Mouse (Mus musculus) naive thymus-derived CD4-positive, alpha-beta T cell, adult 2 months (primary cell): ENCODE data around the gene Gm42791.

Experiments
- DNase-seq: peaks from one replicate; pipeline ENCODE4 v3.0.0-alpha.2; 2011; ENCODE audit warnings: low read depth

The Gm42791 gene

DNA sequence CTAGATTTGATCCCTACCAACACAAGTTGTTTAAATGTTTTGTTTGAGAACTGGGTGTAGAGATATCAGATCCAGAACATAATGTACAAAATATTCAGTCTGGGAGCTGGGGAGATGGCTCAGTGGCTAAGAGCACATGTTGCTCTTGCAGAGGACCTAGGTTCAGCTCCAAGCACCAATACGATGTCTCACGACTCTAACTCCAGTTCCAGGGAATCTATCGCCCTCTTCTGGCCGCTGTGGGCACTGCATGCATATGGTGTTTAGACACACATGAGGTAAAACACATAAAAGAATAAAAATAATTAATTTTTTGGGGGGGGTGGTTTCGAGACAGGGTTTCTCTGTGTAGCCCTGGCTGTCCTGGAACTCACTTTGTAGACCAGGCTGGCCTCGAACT is 42.5 kb downstream of the Gm42791 start:
- peak; percentile 81 for DNase-seq

- DNase-seq, result no peak
Observed at GRCm38 (mm10) chr5:148951360-148951759, 43.6 kb downstream of the Gm42791 start.

DNA sequence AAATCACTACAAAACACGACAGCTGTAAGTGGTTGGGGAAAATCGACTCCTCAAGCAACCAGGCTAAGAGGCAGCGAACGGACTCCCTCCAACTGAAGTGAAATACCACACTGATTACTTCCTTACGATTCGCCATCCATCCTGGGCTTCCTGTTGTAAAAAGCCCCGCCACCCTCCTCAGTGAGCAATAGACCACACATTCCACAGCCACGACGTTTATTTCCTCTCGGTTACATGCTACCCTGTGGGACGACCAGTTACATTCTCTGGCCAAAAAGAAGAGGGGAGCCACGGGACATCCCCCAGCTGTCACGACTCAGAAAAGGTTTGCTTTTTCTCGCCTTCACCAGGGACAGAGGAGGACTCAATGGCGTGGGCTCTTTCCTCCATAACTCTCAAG is 44.9 kb downstream of the Gm42791 start:
- DNase-seq, result no peak

DNA sequence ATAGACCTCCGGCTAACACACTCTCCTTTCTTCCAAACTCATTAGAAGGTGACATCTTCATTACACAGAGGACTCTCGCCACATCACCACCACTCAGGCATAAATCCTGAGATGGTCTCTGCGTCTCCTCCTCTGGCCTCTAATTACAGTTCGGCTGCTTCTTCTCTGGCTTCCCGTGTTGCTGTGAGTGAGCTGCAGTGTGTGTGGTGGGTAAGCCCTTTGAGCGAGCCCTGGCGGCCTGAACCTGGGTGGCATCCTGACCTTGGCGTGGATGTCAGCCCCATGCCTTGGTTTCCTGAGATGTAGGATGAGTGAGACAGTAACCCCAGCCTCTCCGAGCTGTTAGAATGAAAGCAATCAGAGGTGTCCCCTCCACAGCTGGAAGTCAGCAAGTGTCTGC is 46.4 kb downstream of the Gm42791 start:
- no peak for DNase-seq

DNA sequence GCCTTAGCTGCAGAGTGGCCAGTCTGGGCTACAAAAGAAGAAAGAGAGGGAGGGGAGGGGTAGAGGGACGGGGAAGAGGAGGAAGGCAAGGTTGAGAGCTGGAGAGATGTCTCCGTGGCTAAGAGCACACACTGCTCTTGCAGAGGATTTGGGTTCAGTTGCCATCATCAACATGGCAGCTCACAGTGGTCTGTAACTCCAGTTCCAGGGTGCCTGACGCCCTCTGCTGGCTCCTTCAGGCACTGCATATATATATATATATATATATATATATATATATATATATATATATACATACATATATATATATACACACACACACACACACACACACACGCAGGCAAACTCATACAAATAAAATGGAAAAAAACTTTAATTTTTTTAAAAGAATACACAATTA is 47.5 kb downstream of the Gm42791 start:
- peak; percentile 30 for DNase-seq

GRCm38 (mm10) chr5:148946787-148947186 is 48.2 kb downstream of the Gm42791 start:
- DNase-seq, result peak; percentile 69

GRCm38 (mm10) chr5:148945735-148946134 is 49.2 kb downstream of the Gm42791 start:
- no peak for DNase-seq

DNA sequence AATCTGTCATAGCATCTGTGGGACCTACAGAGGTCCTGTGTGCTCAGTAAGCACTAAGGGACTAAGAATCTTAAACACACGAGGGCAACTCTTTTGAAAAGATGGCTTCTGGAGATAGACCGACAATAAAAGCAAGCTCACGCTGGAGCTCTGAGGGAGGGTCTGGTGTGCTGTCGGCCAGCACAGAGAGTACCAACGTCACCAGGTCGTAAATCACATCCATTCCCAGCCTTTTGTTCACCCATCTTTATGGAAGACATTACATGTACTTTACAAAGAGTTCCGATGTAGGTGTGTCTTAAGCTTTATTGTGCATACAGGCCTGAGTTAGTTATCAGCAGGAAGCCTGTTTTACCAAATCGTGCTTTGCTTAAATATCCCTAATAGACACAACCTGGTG is 50.9 kb downstream of the Gm42791 start:
- DNase-seq, result no peak

GRCm38 (mm10) chr5:148943444-148943843 is 51.5 kb downstream of the Gm42791 start:
- DNase-seq, result no peak

GRCm38 (mm10) chr5:148942957-148943356 is 52.0 kb downstream of the Gm42791 start:
- no peak for DNase-seq

- DNase-seq, result peak; percentile 47
Observed at GRCm38 (mm10) chr5:148942305-148942704, 52.6 kb downstream of the Gm42791 start.

- no peak for DNase-seq
Observed at GRCm38 (mm10) chr5:148941867-148942266, 53.1 kb downstream of the Gm42791 start.

DNA sequence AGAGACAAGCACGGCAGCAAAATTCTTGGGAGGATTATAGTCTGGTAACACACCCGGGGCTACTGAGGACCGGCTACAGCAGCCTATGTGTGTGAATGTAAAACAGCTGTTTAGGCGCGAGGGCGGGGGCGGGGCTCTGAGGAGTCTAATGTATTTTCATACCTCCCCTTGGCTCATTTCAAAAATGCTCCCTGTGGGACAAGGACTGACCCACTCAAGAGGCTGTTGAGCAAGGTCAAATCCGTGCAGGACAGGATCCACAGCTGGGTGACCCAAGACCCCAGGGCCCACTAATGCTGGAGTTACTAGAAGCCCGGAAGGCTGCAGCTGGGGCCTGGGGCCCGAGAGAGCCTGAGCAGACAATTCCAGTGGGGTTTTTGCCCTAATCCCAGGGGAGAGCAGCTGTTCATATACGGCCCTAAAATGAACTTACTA is 55.0 kb downstream of the Gm42791 start:
- no peak for DNase-seq

DNA sequence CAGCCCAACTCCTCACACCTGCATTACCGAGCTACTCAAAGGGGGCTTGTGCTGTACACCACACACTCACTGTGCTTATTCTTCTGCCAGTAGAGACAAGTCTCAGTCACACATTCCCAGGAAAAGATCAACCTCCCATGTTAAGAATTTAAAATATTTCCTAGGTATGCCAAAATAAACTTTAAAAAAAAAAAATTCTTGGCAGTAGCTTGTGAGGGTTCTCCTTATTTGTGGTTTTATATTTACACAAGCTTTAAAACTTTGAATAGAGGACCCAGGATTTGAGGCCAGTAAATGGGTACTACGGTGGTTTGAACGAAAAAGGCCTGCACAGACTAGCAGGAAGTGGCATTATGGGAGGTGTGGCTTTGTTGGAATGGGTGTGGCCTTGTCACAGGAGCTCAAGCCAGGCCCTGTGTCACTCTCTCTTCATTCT is 58.4 kb downstream of the Gm42791 start:
- no peak for DNase-seq

DNA sequence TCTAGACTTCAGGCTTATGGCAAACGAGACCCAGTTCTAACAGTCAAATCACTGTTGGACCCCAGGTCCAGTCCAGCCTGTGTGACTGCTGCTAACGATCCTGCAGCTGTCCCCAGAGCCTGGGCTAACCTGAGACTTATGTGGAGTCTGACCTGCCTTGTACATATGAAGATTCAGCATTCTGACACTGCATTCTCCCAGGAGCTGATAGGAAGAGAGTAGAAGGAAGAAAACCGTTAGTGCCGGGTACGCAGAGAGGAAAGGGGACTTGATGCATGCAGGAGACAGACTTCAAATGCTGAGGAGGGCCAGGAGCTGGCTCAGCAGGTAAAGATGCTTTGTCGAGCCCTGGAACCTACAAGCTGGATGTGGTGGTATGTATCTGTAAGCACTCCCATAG is 59.1 kb downstream of the Gm42791 start:
- no peak for DNase-seq

DNA sequence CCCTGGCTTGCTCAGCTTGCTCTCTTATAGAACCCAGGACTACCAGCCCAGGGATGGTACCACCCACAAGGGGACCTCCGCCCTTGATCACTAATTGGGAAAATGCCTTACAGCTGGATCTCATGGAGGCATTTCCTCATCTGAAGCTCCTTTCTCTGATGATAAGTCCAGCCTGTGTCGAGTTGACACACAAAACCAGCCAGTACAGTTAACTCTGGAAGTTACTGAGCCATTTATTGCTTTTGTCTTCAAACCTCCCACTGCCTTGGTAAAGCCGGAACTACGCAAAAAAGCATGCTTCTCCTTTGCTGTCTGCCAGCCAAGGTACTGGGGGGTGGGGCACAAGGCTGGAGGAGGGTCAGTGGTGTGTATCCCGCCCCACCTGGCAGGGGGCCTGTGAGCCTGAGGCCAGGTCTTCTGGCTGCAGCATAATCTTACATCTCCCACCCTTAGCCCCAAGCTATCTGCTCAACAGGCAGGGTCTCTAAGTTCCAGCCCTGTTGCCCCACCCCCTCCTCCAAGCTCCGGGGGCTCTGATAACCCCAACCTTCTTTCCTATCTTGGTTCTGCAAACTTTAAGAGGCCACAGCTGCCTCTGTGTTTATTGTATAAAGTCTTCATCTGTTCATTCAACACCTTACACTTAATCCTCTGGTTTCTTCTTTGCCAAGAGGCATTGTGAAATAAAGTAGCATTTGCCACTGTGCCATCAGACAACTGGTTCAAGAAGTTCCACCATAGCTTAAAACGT is 59.7 kb downstream of the Gm42791 start:
- no peak for DNase-seq

GRCm38 (mm10) chr5:148934457-148934856 is 60.5 kb downstream of the Gm42791 start:
- no peak for DNase-seq

- no peak for DNase-seq
Observed at GRCm38 (mm10) chr5:148933767-148934166, 61.2 kb downstream of the Gm42791 start.

GRCm38 (mm10) chr5:148931301-148931700 is 63.6 kb downstream of the Gm42791 start:
- DNase-seq, result no peak

DNA sequence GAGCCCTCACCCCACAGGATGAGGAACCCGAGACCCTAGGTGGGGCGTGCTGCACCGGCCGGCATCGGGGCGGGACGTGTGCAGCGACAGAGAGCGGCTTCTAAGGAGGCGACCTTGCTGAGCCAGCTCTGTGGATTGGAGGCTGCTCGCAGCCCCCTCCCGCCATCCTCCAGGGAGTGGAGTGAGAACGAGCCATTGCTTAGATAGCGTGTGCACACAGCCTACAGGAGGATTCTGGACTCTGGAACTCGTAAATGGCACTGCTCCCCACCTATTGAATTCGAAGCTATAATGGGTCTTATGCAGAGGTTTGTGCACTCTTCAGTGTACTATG is 65.9 kb downstream of the Gm42791 start, which contains the start of gene Katnal1:
Gene Katnal1, minus strand, starts transcription at position 205 of the 334 bp plus-strand sequence.
- DNase-seq, result no peak

- DNase-seq, result peak; percentile 90
Observed at GRCm38 (mm10) chr5:148928382-148929115, 66.4 kb downstream of the Gm42791 start.

GRCm38 (mm10) chr5:148927717-148928223 is 67.2 kb downstream of the Gm42791 start:
- no peak for DNase-seq

DNA sequence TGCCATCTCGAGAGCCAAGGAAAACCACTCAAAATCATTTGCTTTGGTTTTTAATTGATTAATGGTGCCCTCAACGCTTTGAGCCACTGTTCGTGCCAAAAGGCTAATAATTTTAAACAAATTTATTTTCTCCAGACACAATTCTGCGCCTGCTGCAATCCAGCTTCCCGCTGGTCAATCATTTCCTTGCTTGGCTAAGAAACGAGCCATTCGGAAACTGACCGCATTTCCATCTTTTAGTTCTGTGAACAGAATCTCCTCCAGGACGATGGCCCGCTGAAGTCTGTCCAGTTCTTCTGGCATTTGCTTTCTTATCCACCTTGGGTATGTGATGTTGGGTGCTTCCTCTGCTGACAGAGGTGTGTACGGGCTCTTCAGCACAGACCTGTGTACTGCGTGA is 70.4 kb downstream of the Gm42791 start:
- no peak for DNase-seq
